Mouse (Mus musculus): Measurements from ENCODE around the gene Cdkal1. TPM values are rescaled to one million over a fixed set of nuclear protein-coding genes. Genes with fewer than 3 reads are reported as not detected.

Cdkal1 gene
- polyA plus RNA-seq, 2 experiments = 2.0 to 7.7 TPM

DNA sequence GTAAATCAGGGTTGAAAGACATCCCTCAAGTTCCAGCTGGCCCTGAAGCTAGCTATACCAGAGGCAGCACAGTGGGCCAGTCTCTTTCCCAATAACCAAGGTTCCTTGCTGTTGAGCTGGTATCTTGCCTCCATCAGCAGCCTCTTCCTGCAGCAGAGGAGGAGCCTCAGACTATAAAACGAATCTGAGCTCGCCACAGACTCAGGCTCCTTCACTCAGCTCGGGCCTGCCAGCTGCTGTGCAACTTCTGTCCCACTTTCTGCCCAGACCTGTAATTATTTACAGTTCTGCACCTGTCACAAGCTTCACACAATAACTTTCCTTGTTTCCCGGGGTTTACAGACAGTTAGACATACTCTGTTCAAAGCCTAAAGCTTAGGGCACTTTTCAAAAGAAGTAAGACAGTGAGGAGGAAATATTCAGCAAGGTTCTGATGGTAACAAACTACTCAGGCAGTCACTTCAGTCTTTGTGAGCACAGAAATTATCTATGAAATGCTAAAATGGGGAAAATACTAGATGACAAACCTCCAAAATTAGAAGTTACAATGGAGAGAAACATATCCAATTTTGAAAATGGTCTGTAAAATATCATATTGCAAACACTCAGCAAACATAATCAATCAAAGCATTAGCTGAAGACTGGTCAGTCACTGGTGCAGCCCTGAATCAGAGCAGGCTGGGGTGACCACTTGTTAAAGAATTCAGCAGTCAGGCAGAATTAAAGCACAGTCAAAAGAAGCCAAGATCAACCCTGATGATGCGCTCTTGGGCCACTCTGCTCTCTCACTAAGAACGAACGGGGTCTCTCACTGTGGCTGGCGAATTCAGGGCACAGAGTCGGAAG, 108.8 kb downstream of the Cdkal1 start:
- Histone ChIP-seq H3K36me3 (replicated peaks; ENCODE audit: control insufficient read depth, insufficient read depth, low read depth) (no peaks in the 10 kb centered on the region), H3K4me1 (replicated peaks; ENCODE audit: control insufficient read depth in 2 of 2, insufficient read depth in 2 of 2, low read length in 1 of 2) (no peaks in the 10 kb centered on the region), H3K27ac (no peak overlapping the region), H3K4me2 (ENCODE audit: low read depth) (no peak overlapping the region), H3K27me3 (ENCODE audit: control insufficient read depth, insufficient read depth, low read length) (no peaks in the 10 kb centered on the region), H3K9ac (replicated peaks) (no peak overlapping the region), H3K9me3 (ENCODE audit: control insufficient read depth, low read length) (no peaks in the 10 kb centered on the region), H3K4me3 (ENCODE audit: insufficient read depth in 1 of 2, low read depth in 2 of 2, low read length in 2 of 2) (no peak overlapping the region)
- WGBS (ENCODE audit: insufficient replicate concordance) = 52% methylated on average over 9 of the region's 9 CpGs
- no peak for TF ChIP-seq CTCF (IDR thresholded peaks at IDR 0.05; ENCODE audit: low read depth)
- no peak for TF ChIP-seq EP300 (IDR thresholded peaks at IDR 0.05; ENCODE audit: low read depth)
- DNase-seq (ENCODE audit: low read depth in 3 of 3, low spot score in 3 of 3) (no peak), ATAC-seq (ENCODE audit: insufficient read depth) (no peak)

DNA sequence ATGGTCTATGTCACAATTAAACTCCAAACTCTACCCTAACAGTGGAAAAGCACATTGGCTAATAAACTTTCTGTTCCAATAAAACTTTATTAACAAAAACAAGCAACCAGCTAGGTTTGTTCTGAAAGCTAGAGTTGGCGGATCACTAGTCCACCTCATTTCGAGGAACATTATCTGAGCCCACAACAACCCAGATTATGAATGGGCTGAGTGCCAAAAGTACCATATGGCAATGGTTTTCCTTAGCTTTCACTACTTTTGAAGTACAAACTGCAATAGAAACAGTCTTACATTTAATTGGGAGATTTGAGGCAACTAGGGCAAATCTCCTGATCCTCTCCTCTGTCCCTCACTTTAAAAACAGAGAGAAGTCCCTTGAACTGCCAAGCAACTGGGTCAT, 110.4 kb downstream of the Cdkal1 start:
- DNase-seq (ENCODE audit: low read depth in 3 of 3, low spot score in 3 of 3) = no peak
- H3K27ac ChIP-seq = no peak overlapping the region
- H3K9me3 ChIP-seq (ENCODE audit: control insufficient read depth, low read length) = no peaks in the 10 kb centered on the region
- TF ChIP-seq CTCF (IDR thresholded peaks at IDR 0.05; ENCODE audit: low read depth) = no peak
- TF ChIP-seq EP300 (IDR thresholded peaks at IDR 0.05; ENCODE audit: low read depth) = no peak
- ATAC-seq (ENCODE audit: insufficient read depth) = no peak
- H3K9ac ChIP-seq (replicated peaks) = no peak overlapping the region
- WGBS (ENCODE audit: insufficient replicate concordance) = 61% methylated on average over 2 of the region's 2 CpGs
- H3K4me3 ChIP-seq (ENCODE audit: insufficient read depth in 1 of 2, low read depth in 2 of 2, low read length in 2 of 2) = no peak overlapping the region
- H3K36me3 ChIP-seq (replicated peaks; ENCODE audit: control insufficient read depth, insufficient read depth, low read depth) = no peaks in the 10 kb centered on the region
- no peaks in the 10 kb centered on the region for H3K27me3 ChIP-seq (ENCODE audit: control insufficient read depth, insufficient read depth, low read length)
- no peak overlapping the region for H3K4me2 ChIP-seq (ENCODE audit: low read depth)
- no peaks in the 10 kb centered on the region for H3K4me1 ChIP-seq (replicated peaks; ENCODE audit: control insufficient read depth in 2 of 2, insufficient read depth in 2 of 2, low read length in 1 of 2)

DNA sequence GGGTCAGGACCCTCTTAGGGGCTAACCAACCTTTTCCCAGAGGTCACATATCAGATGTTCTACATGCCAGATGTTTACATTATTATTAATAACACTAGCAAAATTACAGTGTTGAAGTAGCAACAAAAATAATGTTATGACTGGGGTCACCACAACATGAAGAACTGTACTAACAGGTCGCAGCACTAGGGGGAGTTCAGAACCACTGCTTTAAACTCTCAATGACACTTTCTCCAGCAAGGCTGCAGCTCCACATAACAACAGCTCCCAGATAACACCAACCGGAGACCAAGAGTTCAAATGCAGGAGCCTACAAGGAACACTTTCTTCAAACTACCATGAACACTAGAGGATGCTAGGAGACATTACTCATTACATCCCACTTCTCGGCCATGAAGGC, 111.3 kb downstream of the Cdkal1 start:
- TF ChIP-seq EP300 (IDR thresholded peaks at IDR 0.05; ENCODE audit: low read depth) = no peak
- peak; percentile 18; the same call in 1 of the 2 replicates for TF ChIP-seq CTCF (IDR thresholded peaks at IDR 0.05; ENCODE audit: low read depth)
- no peak overlapping the region for H3K9ac ChIP-seq (replicated peaks)
- no peak overlapping the region for H3K27ac ChIP-seq
- ATAC-seq (ENCODE audit: insufficient read depth) (no peak), DNase-seq (ENCODE audit: low read depth in 3 of 3, low spot score in 3 of 3) (no peak)
- H3K4me1 ChIP-seq (replicated peaks; ENCODE audit: control insufficient read depth in 2 of 2, insufficient read depth in 2 of 2, low read length in 1 of 2) = no peaks in the 10 kb centered on the region
- no peaks in the 10 kb centered on the region for H3K27me3 ChIP-seq (ENCODE audit: control insufficient read depth, insufficient read depth, low read length)
- WGBS (ENCODE audit: insufficient replicate concordance) = 60% methylated on average over 3 of the region's 3 CpGs
- no peak overlapping the region for H3K4me2 ChIP-seq (ENCODE audit: low read depth)
- no peaks in the 10 kb centered on the region for H3K9me3 ChIP-seq (ENCODE audit: control insufficient read depth, low read length)
- H3K36me3 ChIP-seq (replicated peaks; ENCODE audit: control insufficient read depth, insufficient read depth, low read depth) = no peaks in the 10 kb centered on the region
- no peak overlapping the region for H3K4me3 ChIP-seq (ENCODE audit: insufficient read depth in 1 of 2, low read depth in 2 of 2, low read length in 2 of 2)

DNA sequence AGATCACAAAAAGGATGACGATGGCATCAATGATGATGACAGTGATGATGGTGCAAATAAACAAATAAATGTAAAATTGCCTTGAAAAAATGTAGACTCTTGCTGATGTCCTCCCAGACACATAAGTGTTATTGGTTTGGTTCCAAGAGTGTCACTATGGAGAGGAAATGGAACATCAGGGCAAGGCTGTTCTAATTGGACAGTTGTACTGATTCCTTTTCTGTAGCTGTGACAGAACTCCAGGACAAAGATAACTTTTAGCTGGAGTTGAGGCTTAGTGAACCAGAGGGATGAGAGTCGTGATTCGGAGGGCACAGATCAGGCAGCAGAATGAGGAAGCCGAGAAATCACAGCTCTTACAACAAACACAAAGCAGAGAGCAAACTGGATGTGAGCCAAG, 111.7 kb downstream of the Cdkal1 start:
- Histone ChIP-seq H3K27me3 (ENCODE audit: control insufficient read depth, insufficient read depth, low read length) (no peaks in the 10 kb centered on the region), H3K9ac (replicated peaks) (no peak overlapping the region), H3K9me3 (ENCODE audit: control insufficient read depth, low read length) (no peaks in the 10 kb centered on the region), H3K4me3 (ENCODE audit: insufficient read depth in 1 of 2, low read depth in 2 of 2, low read length in 2 of 2) (no peak overlapping the region), H3K27ac (no peak overlapping the region), H3K4me2 (ENCODE audit: low read depth) (no peak overlapping the region), H3K36me3 (replicated peaks; ENCODE audit: control insufficient read depth, insufficient read depth, low read depth) (no peaks in the 10 kb centered on the region), H3K4me1 (replicated peaks; ENCODE audit: control insufficient read depth in 2 of 2, insufficient read depth in 2 of 2, low read length in 1 of 2) (no peaks in the 10 kb centered on the region)
- WGBS (ENCODE audit: insufficient replicate concordance) = 56% methylated on average over 4 of the region's 4 CpGs
- no peak for TF ChIP-seq EP300 (IDR thresholded peaks at IDR 0.05; ENCODE audit: low read depth)
- TF ChIP-seq CTCF (IDR thresholded peaks at IDR 0.05; ENCODE audit: low read depth) = no peak
- ATAC-seq (ENCODE audit: insufficient read depth) (no peak), DNase-seq (ENCODE audit: low read depth in 3 of 3, low spot score in 3 of 3) (no peak)

DNA sequence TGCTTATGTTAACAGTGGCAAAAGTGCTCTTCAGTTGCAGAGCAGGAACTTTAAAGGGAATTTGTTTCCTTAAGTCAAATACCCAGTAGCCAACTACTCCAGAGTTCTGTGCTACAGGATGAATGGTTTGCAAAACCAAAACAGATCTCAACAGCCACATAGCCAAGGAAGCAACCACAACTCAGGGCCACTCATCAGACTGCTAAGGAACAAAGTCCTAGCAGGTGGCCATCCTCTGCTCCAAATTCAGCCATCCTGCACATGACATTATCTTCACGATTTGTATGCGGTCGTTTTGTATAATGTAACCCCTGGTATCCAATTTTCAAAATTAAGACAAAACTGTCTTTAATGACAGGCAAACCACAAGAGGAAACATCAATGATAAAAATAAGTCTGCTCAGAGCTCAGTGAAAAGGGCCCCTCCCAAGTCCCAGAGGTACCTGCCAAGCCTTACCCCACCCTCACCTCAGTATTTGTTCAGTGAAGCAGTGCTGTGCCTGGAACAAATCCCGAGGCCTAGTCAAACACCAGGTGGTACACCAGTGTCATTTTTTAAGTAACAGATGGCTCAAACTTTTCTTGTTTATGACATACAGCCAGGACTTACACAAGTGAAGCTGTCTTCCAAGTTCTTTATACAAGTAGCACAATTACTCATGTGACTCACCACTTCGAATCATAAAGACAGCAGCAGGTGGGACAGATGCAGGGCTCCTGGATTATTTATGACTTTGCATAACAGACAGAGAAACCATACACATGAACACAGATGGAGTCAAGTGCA, 117.6 kb downstream of the Cdkal1 start:
- H3K27ac ChIP-seq = no peak overlapping the region
- H3K9me3 ChIP-seq (ENCODE audit: control insufficient read depth, low read length) = no peaks in the 10 kb centered on the region
- TF ChIP-seq CTCF (IDR thresholded peaks at IDR 0.05; ENCODE audit: low read depth) (no peak), EP300 (IDR thresholded peaks at IDR 0.05; ENCODE audit: low read depth) (no peak)
- no peak overlapping the region for H3K9ac ChIP-seq (replicated peaks)
- peaks cover 0 to 4% of the 10 kb centered on the region in 2 experiments; a peak in 2 of 4 replicates for H3K4me1 ChIP-seq (replicated peaks; ENCODE audit: control insufficient read depth in 2 of 2, insufficient read depth in 2 of 2, low read length in 1 of 2)
- H3K4me2 ChIP-seq (ENCODE audit: low read depth) = no peak overlapping the region
- 35% methylated on average over 5 of the region's 5 CpGs for WGBS (ENCODE audit: insufficient replicate concordance)
- ATAC-seq (ENCODE audit: insufficient read depth) (no peak), DNase-seq (ENCODE audit: low read depth in 3 of 3, low spot score in 3 of 3) (no peak)
- no peaks in the 10 kb centered on the region for H3K27me3 ChIP-seq (ENCODE audit: control insufficient read depth, insufficient read depth, low read length)
- H3K36me3 ChIP-seq (replicated peaks; ENCODE audit: control insufficient read depth, insufficient read depth, low read depth) = no peaks in the 10 kb centered on the region
- no peak overlapping the region for H3K4me3 ChIP-seq (ENCODE audit: insufficient read depth in 1 of 2, low read depth in 2 of 2, low read length in 2 of 2)

Data from liver, embryonic 14.5 days (tissue).